Mouse (Mus musculus) left cerebral cortex, postnatal 4 days (tissue): ENCODE data around the gene 4930404N11Rik. TPM values are rescaled to one million over a fixed set of nuclear protein-coding genes. Genes with fewer than 3 reads are reported as not detected.

Experiments used
- DNase-seq: peaks from one replicate; pipeline ENCODE4 v3.0.0-alpha.2; 2022
- intact Hi-C: fragments of 180-260 bp; cut with DNase I; formaldehyde crosslinking; loops from one replicate; pipeline ENCODE4 v1.15.1; 2025
- total RNA-seq, 2 experiments: library from RNA; stranded (reverse); gene quantifications; 2 replicates each; pipeline ENCODE4 v1.2.3; 2021

The 4930404N11Rik gene
- total RNA-seq, 2 experiments from 2014 or later, result 1.3 to 1.4 TPM

DNA sequence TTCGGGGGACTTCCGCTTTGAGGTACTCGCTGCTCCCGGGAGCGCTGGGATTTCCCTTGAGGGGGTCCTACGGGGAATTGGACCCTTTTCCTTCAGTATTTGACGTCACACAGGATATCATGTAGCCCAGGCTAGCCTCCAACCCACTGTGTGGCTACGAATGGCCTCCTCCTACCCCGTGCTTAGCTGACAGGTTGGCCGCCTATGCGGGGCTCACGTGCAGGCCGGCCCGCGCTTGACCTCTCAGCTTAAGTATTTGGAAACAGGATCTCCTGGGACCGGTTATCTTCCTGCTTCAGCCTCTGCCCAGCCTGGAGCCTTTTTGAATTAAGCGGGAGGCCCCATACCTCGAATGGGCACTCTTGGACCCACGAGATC, 19.0 kb upstream of the 4930404N11Rik start:
- intact Hi-C loops, result no loop called here
- DNase-seq, result no peak

DNA sequence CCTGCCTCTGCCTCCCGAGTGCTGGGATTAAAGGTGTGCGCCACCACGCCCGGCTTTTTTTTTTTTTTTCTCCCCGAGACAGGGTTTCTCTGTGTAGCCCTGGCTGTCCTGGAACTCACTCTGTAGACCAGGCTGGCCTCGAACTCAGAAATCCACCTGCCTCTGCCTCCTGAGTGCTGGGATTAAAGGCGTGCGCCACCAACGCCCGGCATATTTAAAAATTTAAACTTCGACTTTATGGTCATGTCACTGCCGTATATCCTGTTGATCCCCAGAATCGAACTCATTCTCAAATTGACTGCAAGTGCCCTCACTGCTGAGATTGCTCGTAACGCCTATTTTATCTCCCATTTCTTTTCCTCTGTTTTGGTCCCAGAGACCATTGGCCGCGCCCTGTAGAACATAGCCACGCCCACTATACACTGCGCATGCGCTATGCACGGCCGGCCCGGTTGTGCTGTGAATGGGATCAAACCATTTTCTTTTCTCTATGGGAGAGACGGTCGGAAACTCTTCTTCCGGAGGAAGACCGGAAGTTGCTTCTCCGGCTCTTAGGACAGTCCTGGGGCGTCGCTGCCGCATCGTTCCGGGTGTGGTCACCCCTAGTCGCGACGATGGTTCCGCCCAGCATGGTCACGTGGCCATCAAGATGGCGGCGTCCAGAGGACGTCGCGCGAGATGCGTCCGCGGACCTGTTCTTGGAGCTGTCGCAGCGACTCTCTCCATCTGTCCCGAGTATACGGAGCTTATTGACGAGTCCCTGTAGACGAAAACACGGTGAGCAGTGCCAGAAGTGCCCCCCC, 18.4 kb upstream of the 4930404N11Rik start, which contains the start of the genes Dohh and Gm48551:
Gene Dohh, plus strand, starts transcription at position 627 of the 803 bp plus-strand sequence.
Gene Gm48551, plus strand, starts transcription at position 665 of the 803 bp plus-strand sequence.
- intact Hi-C loops, result no loop called here
- peak; percentile 100 for DNase-seq

DNA sequence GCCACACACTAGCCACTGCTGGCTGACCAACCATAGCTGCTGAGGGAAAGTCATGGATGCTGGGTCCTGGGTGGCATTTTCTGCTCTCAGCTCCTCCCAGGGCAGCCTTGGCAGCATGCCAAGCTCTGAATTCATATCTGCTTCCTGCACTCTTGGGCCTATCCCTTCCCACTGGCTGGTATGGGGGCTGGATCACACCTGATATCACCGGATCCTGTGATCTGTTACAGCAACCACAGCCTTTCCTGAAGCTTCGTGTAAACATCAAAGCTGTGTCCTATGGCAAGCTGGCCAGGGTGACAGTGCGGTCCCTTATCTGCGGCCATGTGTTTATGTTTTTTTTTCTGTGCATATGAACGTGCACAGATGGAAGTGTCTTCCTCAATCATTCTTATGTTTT, 16.4 kb upstream of the 4930404N11Rik start:
- DNase-seq, result no peak
- intact Hi-C loops, result no loop called here

DNA sequence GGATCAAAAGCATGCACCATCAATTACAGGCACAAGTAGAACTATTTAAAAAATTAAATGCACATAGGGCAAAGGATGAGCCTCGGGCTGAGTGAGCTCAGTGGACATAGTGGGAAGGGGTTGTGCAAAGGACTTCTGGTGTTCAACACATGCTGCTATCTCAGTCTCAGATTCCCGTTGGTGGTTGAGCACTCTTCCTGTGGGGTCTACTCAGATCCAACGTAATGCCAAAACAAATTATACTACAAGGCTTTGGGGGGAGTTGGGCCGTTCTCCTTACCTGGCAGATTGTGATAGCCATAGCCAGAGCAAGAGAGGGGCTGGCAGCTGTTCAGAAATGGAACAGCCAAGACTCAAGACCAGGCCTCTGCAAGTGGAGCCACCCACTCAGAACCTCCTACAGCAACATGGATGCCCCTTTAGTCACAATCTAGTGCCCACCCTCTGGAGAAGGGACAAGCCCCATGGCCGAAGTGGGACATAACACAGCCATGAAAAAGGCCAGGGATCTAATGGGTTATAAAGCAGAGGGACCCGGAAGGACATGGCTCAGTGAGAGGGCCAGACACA, 14.3 kb upstream of the 4930404N11Rik start:
- intact Hi-C loops, result no loop called here
- no peak for DNase-seq

DNA sequence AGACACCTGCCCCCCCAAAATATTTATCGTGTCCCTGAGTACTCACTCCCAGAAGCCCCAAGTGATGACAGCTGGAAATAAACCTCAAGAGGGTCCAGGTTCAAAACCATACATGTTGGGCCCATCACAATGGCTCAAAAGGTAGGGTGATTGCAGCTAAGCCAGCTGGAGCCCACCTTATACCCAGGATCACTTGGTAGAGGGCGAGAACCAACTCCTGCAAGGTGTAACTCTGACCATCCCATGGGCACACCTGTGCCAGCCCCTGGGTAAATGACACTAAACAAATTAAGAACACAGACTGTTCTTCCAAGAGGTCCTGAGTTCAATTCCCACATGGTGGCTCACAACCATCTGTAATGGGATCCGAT, 13.6 kb upstream of the 4930404N11Rik start:
- intact Hi-C loops, result no loop called here

DNA sequence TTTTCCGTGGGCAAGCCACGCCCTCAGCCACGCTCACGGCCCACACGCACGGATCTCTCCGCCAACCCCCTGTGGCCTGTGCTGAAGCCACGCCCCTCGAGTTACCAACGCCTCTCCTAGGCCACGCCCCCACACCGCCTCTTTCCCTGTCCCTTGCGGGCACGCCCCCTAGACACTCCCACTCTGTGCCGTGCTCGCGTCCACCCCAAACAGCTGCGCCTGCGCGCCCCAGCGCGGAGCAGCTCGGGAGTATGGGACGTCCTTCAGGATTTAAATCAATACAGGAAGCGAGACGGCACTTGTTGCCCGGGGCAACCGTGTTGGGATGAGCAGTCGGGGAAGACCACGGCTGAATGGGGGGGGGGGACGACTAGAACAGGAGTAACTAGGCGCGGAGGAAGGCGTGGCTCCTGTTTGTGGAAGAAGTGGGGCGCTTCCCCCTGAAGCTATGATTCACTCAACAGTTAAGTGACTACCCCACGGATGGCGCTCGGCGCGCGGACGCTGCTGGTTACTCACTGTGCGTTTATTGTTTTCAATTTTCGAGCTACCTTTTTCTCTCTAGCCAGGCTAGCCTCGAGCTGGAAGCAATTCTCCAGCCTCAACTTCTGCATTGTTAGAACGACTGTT, 13.1 kb upstream of the 4930404N11Rik start:
- intact Hi-C loops, result no loop called here
- DNase-seq, result peak; percentile 100

More for the DNA sequence above, 13.6 kb upstream of the 4930404N11Rik start:
- no peak for DNase-seq

DNA sequence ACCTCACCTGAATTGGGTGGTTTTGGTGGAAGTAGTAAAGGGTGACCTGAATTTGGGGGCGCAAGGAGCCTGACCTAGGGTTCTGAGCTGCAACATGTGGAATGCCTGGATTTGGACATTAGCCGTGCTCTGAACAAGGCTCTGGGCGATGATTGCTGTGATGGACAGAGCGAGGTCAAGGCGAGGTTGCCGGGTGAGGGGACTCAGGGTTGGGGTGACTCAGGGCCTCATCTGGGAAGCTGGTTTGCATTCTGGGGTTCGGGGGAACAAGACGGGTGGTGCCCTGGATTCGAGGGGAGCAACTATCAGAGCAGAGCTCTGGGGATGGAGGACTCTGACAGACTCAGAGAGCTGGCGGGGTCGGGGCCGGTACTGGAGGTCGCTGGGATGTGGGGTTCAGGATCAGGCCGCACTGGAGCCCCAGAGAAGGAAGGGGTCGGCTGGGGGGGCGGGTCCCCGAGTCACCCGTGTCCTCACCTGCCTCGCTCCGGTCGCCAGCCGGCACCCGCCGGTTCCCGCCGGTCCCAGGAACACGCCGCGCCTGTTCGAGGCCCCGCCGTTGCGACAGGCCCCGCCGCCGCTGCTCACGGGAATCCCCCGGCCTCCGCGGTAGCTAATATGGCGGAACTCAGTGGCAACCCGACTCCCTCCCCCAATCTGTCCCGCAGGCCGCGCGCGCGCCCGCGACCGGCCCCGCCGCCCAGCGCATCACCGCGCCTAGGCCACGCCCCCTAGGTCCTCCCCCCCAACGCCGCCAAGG, 12.4 kb upstream of the 4930404N11Rik start, which contains the start of gene Fzr1:
Gene Fzr1, minus strand, starts transcription at position 724 of the 760 bp plus-strand sequence.
- DNase-seq, result no peak
- intact Hi-C loops, result no loop called here

DNA sequence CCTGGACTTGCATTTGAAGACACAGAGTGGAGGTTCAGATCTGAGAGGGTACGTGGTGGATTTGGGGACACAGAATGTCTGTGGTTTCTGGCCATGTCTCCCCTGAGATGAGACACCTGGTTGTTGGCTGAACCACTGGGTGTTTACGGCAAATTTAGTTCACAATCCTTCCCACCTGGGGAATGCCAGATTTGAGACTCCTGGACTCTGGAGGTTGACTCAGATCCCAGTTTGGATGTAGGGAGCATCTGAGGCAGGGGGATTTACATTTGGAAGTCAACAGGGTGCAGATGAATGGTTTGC, 11.7 kb upstream of the 4930404N11Rik start:
- intact Hi-C loops, result no loop called here
- no peak for DNase-seq

DNA sequence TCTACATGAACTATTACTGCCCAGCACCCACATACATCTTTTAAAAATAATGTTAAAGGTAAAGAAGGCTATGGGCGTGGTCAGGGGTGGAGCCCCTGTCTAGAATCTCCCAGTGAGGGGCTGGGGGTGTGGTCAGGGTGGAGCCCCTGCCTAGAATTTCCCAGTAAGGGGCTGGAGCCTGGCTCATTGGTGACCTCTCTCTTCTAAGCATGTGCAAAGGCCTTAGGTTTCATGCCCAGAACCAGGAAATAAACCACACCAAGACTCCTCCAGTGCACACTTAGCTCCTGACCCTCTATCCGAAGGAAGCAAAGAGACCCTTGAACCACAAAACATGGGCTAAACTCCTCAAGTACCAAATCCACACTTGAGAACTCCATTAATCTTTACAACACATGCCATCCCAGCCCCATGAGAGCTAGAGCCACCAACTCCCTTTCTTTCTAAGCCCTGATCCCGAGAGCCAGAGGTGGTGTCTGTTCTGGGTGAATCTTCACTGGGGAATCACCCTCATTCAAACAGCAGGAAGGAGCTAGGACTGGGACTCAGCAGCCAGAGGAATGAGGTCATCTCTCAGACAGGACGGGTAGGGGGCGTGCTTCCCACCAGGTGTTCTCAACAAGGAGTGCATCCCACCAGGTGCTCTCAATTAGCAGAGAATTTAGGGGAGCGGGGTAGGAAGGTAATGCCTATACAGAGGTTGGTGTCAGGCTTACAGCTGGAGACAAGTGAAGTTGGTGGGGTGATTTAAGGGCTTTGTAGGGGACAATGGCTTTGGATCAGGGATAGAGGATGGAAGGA, 11.1 kb upstream of the 4930404N11Rik start:
- intact Hi-C loops, result no loop called here
- DNase-seq, result no peak

DNA sequence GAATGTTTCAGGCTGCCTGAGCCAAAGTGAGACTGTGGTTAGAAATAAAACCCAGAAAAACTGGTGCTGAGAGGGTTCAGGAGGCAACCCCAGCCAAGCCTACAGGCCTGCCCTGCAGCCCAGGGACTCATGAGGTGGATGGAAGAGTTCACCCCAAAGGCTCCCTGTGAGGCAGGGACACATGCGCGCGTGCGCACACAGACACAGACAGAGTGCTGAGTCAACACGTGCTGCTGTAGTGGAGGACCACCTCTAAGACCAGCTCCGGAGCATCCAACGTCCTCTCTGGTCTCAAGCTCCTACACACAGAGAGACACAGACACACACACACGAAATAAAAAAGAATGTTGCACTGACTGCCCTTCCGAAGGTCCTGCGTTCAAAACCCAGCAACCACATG, 9.7 kb upstream of the 4930404N11Rik start:
- intact Hi-C loops, result no loop called here
- no peak for DNase-seq

DNA sequence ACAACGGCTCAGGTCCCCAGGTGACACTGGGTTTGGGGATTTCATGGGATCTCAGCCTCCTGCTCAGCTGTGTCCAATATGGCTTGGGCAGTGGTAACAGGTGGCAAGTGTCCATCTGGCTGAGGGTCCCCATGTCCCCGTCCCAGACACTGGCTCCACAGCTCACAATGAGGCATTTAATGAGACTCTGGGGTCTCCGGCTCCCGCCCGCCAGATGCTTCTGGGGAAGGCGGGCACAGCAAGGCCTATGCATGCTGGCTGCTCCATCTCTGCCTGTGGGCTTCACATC, 1.5 kb upstream of the 4930404N11Rik start:
- DNase-seq, result no peak
- intact Hi-C loops, result no loop called here

DNA sequence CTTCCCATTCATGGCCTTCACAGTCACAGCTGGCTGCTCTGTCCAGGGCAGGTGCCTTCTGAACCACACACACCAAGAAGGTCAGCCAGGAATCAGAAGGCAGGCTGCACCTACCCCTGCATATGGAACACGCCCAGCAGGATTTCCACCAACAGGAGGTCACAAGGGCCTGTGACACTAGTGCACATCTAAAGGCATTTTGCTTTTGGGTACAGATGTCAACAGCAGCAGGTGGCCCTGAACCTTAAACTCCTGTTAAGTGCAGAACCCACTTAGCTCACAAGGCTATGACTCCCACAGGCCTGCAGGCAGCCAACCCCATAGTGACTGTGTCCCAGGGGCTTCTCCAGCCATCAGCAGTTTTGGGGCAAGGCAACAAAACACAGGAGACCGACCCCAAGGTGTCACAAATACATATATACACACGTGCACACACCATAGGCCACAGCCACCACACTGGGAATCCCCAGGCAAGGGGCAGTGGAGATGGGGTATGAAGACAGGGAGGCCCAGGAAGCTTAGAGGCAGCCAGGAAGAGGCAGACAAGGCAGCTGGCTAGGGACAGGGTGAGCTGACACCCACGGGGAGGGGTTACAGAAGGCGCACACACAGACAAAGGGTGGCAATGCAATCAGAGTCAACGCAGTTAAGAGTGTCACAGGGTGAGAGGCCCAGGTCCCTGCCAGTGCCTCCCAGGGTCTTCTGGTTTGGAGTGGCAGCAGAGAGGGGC, 1.0 kb upstream of the 4930404N11Rik start:
- DNase-seq, result no peak
- intact Hi-C loops, result no loop called here

DNA sequence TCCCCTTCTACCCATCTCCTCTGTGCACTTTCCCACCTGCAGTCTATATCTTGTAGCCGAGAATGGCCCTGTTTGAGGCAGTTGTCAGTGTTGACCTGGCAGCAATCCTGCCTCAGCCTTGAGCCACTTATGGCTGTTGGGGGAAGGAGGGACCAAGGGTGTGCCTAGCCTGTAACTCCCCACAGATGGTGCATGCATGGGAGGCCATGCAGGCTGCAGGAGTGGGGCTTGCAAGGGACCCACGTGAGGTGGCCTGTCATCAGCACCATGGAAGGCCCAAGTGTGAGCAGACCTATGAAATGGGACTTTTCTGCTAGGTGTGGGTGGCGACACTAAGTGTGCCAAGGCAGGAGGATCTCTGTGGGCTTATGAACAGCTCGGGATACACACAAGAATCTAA, 543 bp downstream of the 4930404N11Rik start:
- intact Hi-C loops, result no loop called here
- no peak for DNase-seq

DNA sequence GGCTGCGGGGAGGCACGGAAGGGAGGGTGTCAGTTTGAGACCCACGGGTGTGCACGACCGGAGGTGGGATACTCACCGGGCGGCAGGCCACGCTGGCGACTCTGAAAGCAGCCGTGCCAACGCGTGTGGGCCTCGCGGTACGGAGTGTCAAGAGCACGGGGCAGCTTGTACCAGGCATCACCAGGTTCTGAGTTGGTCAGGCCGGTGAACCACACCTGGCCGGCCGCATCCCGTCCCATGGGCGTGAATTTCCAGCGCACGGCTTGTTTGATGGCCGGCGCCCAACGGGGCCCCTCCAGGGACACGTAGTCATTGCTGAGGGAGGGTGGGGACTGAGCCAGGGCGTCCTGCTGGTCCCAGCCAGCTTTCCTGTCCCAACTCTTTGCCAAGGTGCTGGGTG, 950 bp downstream of the 4930404N11Rik start:
- DNase-seq, result no peak
- intact Hi-C loops, result no loop called here

DNA sequence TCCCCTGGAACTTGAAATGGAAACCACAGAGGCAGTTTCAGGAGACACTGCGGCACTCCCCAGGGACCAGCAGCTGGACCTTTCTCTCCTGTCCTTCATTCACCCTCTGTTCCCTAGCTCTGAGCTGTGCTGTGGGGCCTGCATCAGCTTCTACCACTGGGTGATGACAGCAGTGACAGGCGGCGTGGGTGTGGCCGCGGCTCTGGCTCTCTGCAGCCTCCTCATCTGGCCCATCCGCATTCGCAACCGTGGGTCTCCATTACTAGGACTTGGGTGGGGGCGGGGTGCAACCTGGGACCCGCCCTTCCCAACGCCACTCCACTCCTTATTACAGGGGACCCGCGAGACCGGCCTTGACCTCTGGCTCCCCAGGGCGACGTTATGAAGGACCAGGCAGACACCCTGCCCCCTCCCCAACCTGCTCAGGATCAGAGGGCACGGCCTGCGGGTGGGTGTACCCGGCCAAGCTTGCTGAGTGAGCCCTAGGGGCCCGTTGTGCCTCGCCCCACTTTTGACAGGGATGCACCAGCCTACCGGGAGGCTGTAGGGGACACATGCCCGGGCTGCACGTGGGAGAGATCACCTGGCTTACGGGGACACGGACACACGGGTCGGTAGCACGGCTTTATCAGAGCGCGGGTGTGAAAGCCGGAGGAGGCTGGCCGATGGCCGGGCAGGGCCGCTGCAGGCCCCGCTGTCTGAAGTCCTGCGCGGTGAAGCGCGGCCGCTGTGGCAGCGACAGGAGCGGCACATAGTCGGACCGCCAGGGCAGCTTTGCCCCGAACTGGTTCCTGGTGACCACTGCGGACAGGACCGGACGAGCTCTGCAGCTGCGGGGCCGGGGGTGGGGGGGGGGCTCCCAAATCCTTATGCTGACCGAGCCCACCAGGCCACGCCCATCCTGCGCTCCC, 1.9 kb downstream of the 4930404N11Rik start:
- no peak for DNase-seq
- intact Hi-C loops, result no loop called here

DNA sequence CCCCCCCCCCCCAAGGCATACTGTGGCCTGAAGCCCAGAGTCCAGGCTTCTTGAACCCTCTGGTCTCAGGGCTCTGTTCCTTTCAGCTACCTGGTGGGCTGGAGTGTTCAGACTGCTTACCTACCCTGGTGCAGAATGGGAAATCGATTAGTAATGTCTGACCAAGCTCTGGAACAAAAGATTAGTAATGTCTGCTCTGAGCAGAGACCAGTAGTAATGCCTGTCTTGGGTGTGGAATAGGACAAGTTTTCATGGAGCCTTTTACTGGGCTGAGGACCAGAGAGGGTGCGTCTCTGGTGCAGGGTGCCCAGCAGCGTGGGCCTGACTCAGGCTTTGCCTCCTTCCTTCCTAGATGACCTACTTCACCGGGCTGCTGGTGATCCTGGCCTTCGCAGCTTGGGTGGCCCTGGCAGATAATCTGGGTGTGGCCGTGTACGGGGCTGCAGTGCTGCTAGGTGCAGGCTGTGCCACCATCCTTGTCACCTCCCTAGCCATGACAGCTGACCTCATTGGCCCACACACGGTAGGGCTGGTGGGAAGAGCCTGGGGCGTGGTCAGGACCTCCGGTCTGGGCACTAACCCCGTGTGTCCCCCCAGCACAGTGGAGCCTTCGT, 3.2 kb downstream of the 4930404N11Rik start:
- intact Hi-C loops, result no loop called here

DNA sequence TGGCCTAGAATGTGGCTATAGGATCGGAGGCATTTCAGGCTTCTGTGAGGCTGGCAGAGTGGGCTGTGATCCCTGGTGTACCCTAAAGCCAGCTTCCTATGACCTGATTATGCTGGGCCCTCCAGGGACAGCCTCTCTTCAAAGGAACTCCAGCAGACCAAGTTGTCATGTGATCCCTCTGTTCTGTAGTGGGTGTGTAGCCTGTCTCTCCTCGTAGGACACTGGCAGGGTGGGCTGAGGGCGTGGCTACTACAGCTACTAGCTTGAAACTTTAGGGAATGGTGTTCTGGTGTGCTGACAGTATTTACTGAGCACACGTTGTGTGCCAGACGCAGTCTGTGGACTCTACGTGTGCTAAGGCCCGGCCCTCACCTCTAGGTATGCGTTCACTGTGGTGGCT, 4.9 kb downstream of the 4930404N11Rik start:
- no peak for DNase-seq
- intact Hi-C loops, result no loop called here

More for the DNA sequence above, 3.2 kb downstream of the 4930404N11Rik start:
- DNase-seq, result no peak

DNA sequence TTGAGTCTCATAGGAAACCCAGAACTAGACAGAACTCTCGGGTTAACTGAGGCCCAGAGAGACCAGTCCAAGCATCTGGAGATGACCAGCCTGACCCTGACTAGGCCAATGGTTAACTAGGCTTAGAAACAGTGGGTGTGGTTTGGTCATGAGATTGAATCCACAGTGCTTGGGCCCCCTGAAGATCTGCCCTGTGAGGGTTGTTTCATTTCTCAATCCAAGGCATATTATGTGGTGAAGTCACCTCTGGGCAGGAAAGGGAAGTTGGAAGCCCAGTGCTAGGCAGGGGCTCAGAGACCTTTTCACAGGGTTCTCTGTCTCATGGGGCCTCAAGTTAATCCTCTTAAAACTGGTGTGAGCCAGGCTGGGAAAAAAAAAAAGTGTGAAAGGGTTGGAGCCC, 6.8 kb downstream of the 4930404N11Rik start:
- intact Hi-C loops, result no loop called here
- no peak for DNase-seq

DNA sequence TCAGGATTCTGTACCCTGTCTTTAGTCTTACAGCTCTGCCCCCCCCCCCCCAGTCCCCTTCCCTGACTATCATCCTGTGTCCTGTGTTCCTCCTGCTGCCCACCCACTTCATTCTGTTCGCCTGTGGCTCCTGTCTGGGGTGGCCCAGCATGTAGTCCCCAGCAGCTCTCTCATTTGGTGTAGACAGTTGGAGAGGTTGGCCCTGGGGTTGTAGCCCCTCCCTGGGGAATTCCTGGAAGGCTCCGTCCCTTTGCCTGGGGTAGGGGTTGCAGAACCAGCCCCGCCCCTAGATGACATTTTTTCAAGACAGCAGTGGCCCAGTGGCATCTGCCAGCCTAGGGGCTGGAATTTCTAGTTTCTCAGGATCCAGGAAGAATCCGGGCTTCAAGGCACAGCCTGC, 7.4 kb downstream of the 4930404N11Rik start:
- no peak for DNase-seq
- intact Hi-C loops, result no loop called here
